Mouse (Mus musculus) telencephalon, adult 2 months (tissue): ENCODE results near the gene Cby3.

Experiments
- DNase-seq: peaks from one replicate; pipeline ENCODE4 v3.0.0-alpha.2; 2011; ENCODE audit warnings: low read depth, low spot score

The Cby3 gene

GRCm38 (mm10) chr11:50388217-50388929, 34.1 kb downstream of the Cby3 start:
- DNase-seq: no peak

GRCm38 (mm10) chr11:50389011-50389410, 34.7 kb downstream of the Cby3 start:
- DNase-seq: no peak

- DNase-seq: no peak
Observed at GRCm38 (mm10) chr11:50389616-50390015, 35.4 kb downstream of the Cby3 start.

- DNase-seq: no peak
Observed at GRCm38 (mm10) chr11:50391272-50391960, 37.2 kb downstream of the Cby3 start.

DNA sequence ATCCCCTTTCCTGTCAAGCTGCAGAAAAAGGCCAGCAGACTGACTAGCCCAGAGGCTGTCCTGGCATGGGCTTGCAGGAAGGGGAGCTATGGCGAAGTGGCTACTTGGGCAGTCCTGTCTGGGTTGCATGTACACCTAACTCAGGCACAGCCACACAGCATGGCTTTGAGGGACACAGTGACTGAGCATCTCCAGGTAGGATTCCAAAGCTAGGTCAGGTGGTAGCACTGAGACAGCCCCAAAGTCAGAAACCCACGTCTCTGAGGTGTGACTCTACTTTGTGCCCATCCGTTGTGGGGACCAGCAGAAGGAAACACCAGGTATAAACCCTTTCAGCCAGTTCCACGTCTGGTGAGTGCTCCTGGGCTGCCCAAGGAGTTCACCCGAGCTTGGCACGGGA, 39.0 kb downstream of the Cby3 start:
- no peak for DNase-seq

- DNase-seq: no peak
Observed at GRCm38 (mm10) chr11:50394731-50395130, 40.5 kb downstream of the Cby3 start.

GRCm38 (mm10) chr11:50396766-50397307, 42.6 kb downstream of the Cby3 start:
- DNase-seq: no peak

GRCm38 (mm10) chr11:50397316-50397715, 43.1 kb downstream of the Cby3 start:
- DNase-seq: no peak

- no peak for DNase-seq
Observed at GRCm38 (mm10) chr11:50398803-50399202, 44.5 kb downstream of the Cby3 start.

DNA sequence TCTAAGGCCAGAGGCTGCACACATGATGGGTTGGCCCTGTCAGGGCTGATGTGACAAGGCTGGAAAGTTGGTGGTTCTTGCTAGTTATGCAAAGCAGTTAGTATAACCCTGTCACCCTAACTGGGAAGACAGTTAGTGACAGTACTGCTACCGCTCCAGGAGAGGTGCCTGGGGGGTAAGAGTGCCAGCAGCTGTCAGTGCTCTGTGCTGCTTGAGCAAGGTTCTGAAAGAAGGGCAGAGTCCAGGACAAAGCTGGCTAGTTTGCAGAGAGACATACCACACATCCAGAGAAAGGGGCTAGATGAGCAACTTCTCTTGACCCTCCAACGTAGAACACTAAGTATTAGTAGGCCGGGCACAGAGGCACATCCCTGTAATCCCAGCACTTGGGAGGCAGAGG, 48.2 kb downstream of the Cby3 start:
- DNase-seq: no peak

- no peak for DNase-seq
Observed at GRCm38 (mm10) chr11:50403367-50404014, 49.2 kb downstream of the Cby3 start.

DNA sequence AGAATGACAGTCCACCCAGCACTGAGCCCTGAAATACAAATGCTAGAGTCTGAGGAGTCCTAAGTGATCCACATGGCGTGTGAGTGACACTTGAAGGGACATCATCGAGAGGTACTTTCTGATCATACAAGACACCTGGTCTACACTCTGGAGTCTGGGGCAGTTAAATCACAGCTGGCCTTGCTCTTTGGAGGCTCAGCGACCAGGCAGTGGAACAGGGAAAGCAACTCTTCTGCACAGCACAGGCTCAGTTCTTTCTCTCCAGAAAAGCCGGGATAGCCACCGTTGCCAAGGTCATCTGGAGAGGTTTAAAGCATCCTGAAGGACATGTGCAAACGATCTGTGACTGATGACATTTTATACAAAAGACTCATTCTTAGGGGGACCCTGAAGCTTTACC, 53.0 kb downstream of the Cby3 start:
- no peak for DNase-seq
